Mouse (Mus musculus) limb, embryonic 11.5 days (tissue): ENCODE results near the gene Gabrg3. TPM values are rescaled to one million over a fixed set of nuclear protein-coding genes. Genes with fewer than 3 reads are reported as not detected.

Experiments used
- ATAC-seq: fragments of 200-750 bp; cut with Nextera tagmentation; 2 replicates; pipeline ENCODE4 v1.8.0; 2017; ENCODE audit warnings: low read depth; ENCODE audit not compliant: insufficient number of reproducible peaks, low FRiP score, low TSS enrichment
- DNase-seq: peaks from one replicate; pipeline ENCODE4 v3.0.0-alpha.2; 2015; ENCODE audit warnings: low spot score
- H3K27ac ChIP-seq: fragments of 300-500 bp; sonication (generic); replicated peaks from 2 replicates; pipeline ENCODE4 v1.5.1; 2014; ENCODE audit warnings: low read depth, mild to moderate bottlenecking, low read length
- H3K27me3 ChIP-seq: fragments of 300-500 bp; sonication (generic); 2 replicates; pipeline ENCODE4 v1.6.1; 2014; ENCODE audit warnings: mild to moderate bottlenecking, low read length, mixed read lengths; ENCODE audit not compliant: control insufficient read depth, insufficient read depth
- H3K36me3 ChIP-seq: fragments of 300-500 bp; sonication (generic); 2 replicates; pipeline ENCODE4 v1.6.1; 2014; ENCODE audit warnings: mild to moderate bottlenecking, low read length, moderate library complexity, mixed read lengths; ENCODE audit not compliant: control insufficient read depth, insufficient read depth
- H3K4me1 ChIP-seq: fragments of 300-500 bp; sonication (generic); 2 replicates; pipeline ENCODE4 v1.6.1; 2014; ENCODE audit warnings: low read length, mixed read lengths; ENCODE audit not compliant: control insufficient read depth, insufficient read depth
- H3K4me2 ChIP-seq: fragments of 300-500 bp; sonication (generic); 2 replicates; pipeline ENCODE4 v1.6.1; 2014; ENCODE audit warnings: low read depth, mild to moderate bottlenecking, moderate library complexity; ENCODE audit not compliant: severe bottlenecking
- H3K4me3 ChIP-seq: fragments of 300-500 bp; sonication (generic); 2 replicates; pipeline ENCODE4 v1.5.1; 2014; ENCODE audit warnings: low read depth, low read length
- H3K9ac ChIP-seq: fragments of 300-500 bp; sonication (generic); 2 replicates; pipeline ENCODE4 v1.6.1; 2014; ENCODE audit warnings: mild to moderate bottlenecking, low read length
- H3K9me3 ChIP-seq: fragments of 300-500 bp; sonication (generic); 2 replicates; pipeline ENCODE4 v1.6.1; 2016; ENCODE audit warnings: low read length; ENCODE audit not compliant: control insufficient read depth
- WGBS: fragments of 180-500 bp; shearing (Covaris S2); extraction: QIAGEN DNeasy Blood & Tissue Kit; methylation state at CpG from one replicate; pipeline ENCODE4 v1.1.7; 2014; 5-methylcytosine and 5-hydroxymethylcytosine counted together
- polyA plus RNA-seq: library from polyadenylated mRNA; unstranded; fragments of >200 nt; fragmentation: Nextera tagmentation; extraction: Ambion mirVana; gene quantifications from 2 replicates; pipeline ENCODE4 v1.2.1, GENCODE M21; 2014

Gabrg3 gene
- polyA plus RNA-seq, 1 experiment from 2014 or later: 0.11 TPM

GRCm38 (mm10) chr7:56801841-56802240 lies 585.1 kb downstream of the Gabrg3 start:
- Histone ChIP-seq H3K4me3 (no peak overlapping the region), H3K36me3 (no peaks in the 10 kb centered on the region), H3K4me2 (no peak overlapping the region), H3K4me1 (no peaks in the 10 kb centered on the region), H3K27me3 (no peaks in the 10 kb centered on the region), H3K9ac (no peak overlapping the region), H3K27ac (no peak overlapping the region), H3K9me3 (no peaks in the 10 kb centered on the region)
- 80% methylated on average over 1 of the region's 1 CpGs for whole genome bisulfite sequencing
- DNase-seq (no peak), ATAC-seq (no peak)

GRCm38 (mm10) chr7:56779122-56779521 lies 607.9 kb downstream of the Gabrg3 start:
- Histone ChIP-seq H3K27ac (no peak overlapping the region), H3K4me1 (no peaks in the 10 kb centered on the region), H3K27me3 (no peaks in the 10 kb centered on the region), H3K4me3 (no peak overlapping the region), H3K9ac (no peak overlapping the region), H3K36me3 (no peaks in the 10 kb centered on the region), H3K9me3 (no peaks in the 10 kb centered on the region), H3K4me2 (no peak overlapping the region)
- ATAC-seq: no peak
- DNase-seq: no peak
- 92% methylated on average over 1 of the region's 1 CpGs for WGBS

GRCm38 (mm10) chr7:56768216-56768615 lies 618.8 kb downstream of the Gabrg3 start:
- DNase-seq (no peak), ATAC-seq (no peak)
- Histone ChIP-seq H3K9me3 (no peaks in the 10 kb centered on the region), H3K4me3 (no peak overlapping the region), H3K27me3 (no peaks in the 10 kb centered on the region), H3K4me2 (no peak overlapping the region), H3K4me1 (no peaks in the 10 kb centered on the region), H3K9ac (no peak overlapping the region), H3K36me3 (no peaks in the 10 kb centered on the region), H3K27ac (no peak overlapping the region)
- WGBS: 71% methylated on average over 4 of the region's 4 CpGs

GRCm38 (mm10) chr7:56767796-56768195 lies 619.2 kb downstream of the Gabrg3 start:
- Histone ChIP-seq H3K4me3 (no peak overlapping the region), H3K9ac (no peak overlapping the region), H3K36me3 (no peaks in the 10 kb centered on the region), H3K9me3 (no peaks in the 10 kb centered on the region), H3K27me3 (no peaks in the 10 kb centered on the region), H3K4me2 (no peak overlapping the region), H3K4me1 (no peaks in the 10 kb centered on the region), H3K27ac (no peak overlapping the region)
- no peak for DNase-seq
- ATAC-seq: no peak
- 68% methylated on average over 1 of the region's 1 CpGs for WGBS

GRCm38 (mm10) chr7:56765612-56766445 lies 621.2 kb downstream of the Gabrg3 start:
- DNase-seq: no peak
- Histone ChIP-seq H3K9me3 (no peaks in the 10 kb centered on the region), H3K4me1 (no peaks in the 10 kb centered on the region), H3K4me2 (no peak overlapping the region), H3K27ac (no peak overlapping the region), H3K27me3 (no peaks in the 10 kb centered on the region), H3K4me3 (no peak overlapping the region), H3K36me3 (no peaks in the 10 kb centered on the region), H3K9ac (no peak overlapping the region)
- no peak for ATAC-seq
- WGBS: 74% methylated on average over 10 of the region's 10 CpGs

GRCm38 (mm10) chr7:56729225-56729624 lies 657.8 kb downstream of the Gabrg3 start:
- no peak overlapping the region for H3K4me2 ChIP-seq
- ATAC-seq (no peak), DNase-seq (no peak)
- H3K27ac ChIP-seq: no peak overlapping the region
- WGBS: 86% methylated on average over 6 of the region's 6 CpGs
- H3K36me3 ChIP-seq: no peaks in the 10 kb centered on the region
- no peak overlapping the region for H3K9ac ChIP-seq
- H3K27me3 ChIP-seq: no peaks in the 10 kb centered on the region
- H3K4me1 ChIP-seq: no peaks in the 10 kb centered on the region
- H3K4me3 ChIP-seq: no peak overlapping the region
- no peaks in the 10 kb centered on the region for H3K9me3 ChIP-seq

Other genes with a start within 250 kb of the Gabrg3 start
- 0.48 and 0.69 TPM in 2 replicates for gene Gabrb3, start 32.5 kb upstream of the Gabrg3 start, polyA plus RNA-seq
- 0.09 and 0.15 TPM in 2 replicates for gene Gabra5, start 122.9 kb upstream of the Gabrg3 start, polyA plus RNA-seq